Mouse (Mus musculus): ENCODE measurements around the gene Ccsap. TPM values are rescaled to one million over a fixed set of nuclear protein-coding genes. Genes with fewer than 3 reads are reported as not detected.

Gene Ccsap
- 3.7 and 4.0 TPM in 2 replicates for polyA plus RNA-seq (2016; fragmentation: Nextera tagmentation; extraction: Ambion mirVana)

GRCm38 (mm10) chr8:123859648-123860259 lies at the start of gene Ccsap:
Ccsap (minus strand) TSS chr8:123860209.
- H3K9me3 ChIP-seq: no peaks in the 10 kb centered on the region
- peaks cover 13% of the 10 kb centered on the region for H3K4me1 ChIP-seq
- WGBS: 1% methylated on average over 48 of the region's 48 CpGs
- H3K36me3 ChIP-seq: no peaks in the 10 kb centered on the region
- DNase-seq (ENCODE audit: low spot score): no peak
- H3K4me3 ChIP-seq: peak within 1 kb of the TSS; percentile 91
- peak within 1 kb of the TSS; percentile 90 for H3K27ac ChIP-seq
- peaks cover 32% of the 10 kb centered on the region for H3K27me3 ChIP-seq (ENCODE audit: insufficient read depth, poor library complexity, severe bottlenecking)

DNA sequence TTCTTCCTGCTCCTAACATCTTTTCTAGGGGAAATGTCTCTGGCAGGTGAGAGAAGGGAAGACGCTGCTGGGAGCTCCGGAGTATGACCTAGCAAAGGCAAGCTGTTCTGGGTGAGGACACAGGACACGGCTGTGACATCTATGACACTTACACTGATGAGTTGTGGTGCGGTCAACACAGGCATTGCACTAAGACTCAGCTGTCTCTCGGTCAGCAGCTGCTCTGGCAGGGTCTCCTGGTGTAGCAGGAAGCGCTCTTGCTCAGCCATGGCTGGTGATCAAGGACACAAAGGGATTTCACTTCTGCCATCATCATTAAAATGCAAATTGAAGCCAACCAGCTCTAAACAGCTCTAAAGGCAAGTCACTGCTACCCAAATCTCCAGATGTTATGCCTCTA lies 47.6 kb upstream of the Ccsap start:
- DNase-seq (ENCODE audit: low spot score): no peak

DNA sequence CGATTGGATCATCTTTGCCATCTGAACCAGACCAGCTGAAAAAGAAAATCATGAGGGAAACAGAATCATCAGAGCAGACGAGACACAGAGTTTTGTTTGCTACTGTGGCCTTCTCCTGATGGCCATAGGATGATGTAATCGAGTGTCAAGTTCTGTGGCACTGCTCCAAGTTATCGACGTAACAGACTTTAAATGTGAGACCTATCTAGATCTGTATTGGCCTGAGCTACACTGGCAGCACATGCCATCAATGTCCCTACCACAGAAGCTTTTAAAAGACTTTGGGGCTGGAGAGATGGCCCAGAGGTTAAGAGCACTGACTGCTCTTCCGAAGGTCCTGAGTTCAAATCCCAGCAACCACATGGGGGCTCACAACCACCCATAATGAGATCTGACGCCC lies 42.6 kb upstream of the Ccsap start:
- WGBS: 89% methylated on average over 7 of the region's 7 CpGs
- peaks cover 84% of the 10 kb centered on the region for H3K36me3 ChIP-seq
- no peak overlapping the region for H3K4me3 ChIP-seq
- DNase-seq (ENCODE audit: low spot score): no peak
- H3K27ac ChIP-seq: no peak overlapping the region
- H3K27me3 ChIP-seq (ENCODE audit: insufficient read depth, poor library complexity, severe bottlenecking): no peaks in the 10 kb centered on the region
- no peaks in the 10 kb centered on the region for H3K4me1 ChIP-seq
- H3K9me3 ChIP-seq: no peaks in the 10 kb centered on the region

More for the DNA sequence above, 47.6 kb upstream of the Ccsap start:
- H3K36me3 ChIP-seq: peaks cover 94% of the 10 kb centered on the region
- WGBS: 91% methylated on average over 6 of the region's 6 CpGs
- H3K27me3 ChIP-seq (ENCODE audit: insufficient read depth, poor library complexity, severe bottlenecking): no peaks in the 10 kb centered on the region
- H3K9me3 ChIP-seq: no peaks in the 10 kb centered on the region
- H3K27ac ChIP-seq: no peak overlapping the region
- no peaks in the 10 kb centered on the region for H3K4me1 ChIP-seq
- no peak overlapping the region for H3K4me3 ChIP-seq

DNA sequence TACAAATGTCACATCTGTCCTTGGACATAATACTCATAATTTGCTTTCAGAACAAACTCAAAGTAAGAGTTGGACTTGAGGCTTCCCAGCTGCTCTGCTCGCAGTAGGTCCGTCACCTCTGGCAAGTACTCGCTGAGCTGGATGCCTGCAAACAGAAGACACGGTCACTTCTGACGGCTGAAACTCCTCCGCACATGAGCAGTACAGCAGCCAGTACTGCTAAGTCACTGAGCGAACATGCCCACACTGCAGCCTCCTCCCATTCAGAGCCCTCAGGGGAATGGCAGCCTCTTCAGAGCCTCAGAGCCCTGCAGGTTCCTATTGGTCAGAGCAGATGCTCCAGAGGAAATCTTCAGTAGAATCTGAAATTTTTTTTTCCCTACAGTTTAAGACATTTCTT lies 39.4 kb upstream of the Ccsap start:
- Histone ChIP-seq H3K4me3 (no peak overlapping the region), H3K36me3 (peaks cover 59% of the 10 kb centered on the region), H3K4me1 (peaks cover 15% of the 10 kb centered on the region), H3K9me3 (no peaks in the 10 kb centered on the region), H3K27me3 (ENCODE audit: insufficient read depth, poor library complexity, severe bottlenecking) (peaks cover 28% of the 10 kb centered on the region), H3K27ac (no peak overlapping the region)
- no peak for DNase-seq (ENCODE audit: low spot score)
- 91% methylated on average over 7 of the region's 7 CpGs for WGBS

- no peak overlapping the region for H3K4me3 ChIP-seq
- H3K4me1 ChIP-seq: peaks cover 22% of the 10 kb centered on the region
- H3K27ac ChIP-seq: no peak overlapping the region
- H3K9me3 ChIP-seq: no peaks in the 10 kb centered on the region
- 81% methylated on average over 5 of the region's 5 CpGs for WGBS
- peaks cover 51% of the 10 kb centered on the region for H3K36me3 ChIP-seq
- DNase-seq (ENCODE audit: low spot score): no peak
- H3K27me3 ChIP-seq (ENCODE audit: insufficient read depth, poor library complexity, severe bottlenecking): peaks cover 36% of the 10 kb centered on the region
Measured at GRCm38 (mm10) chr8:123898576-123898975, 38.6 kb upstream of the Ccsap start.

- Histone ChIP-seq H3K27ac (no peak overlapping the region), H3K27me3 (ENCODE audit: insufficient read depth, poor library complexity, severe bottlenecking) (peaks cover 54% of the 10 kb centered on the region), H3K9me3 (no peaks in the 10 kb centered on the region), H3K4me1 (peaks cover 39% of the 10 kb centered on the region), H3K4me3 (no peak overlapping the region), H3K36me3 (peaks cover 36% of the 10 kb centered on the region)
- no peak for DNase-seq (ENCODE audit: low spot score)
- 53% methylated on average over 10 of the region's 10 CpGs for WGBS
Measured at GRCm38 (mm10) chr8:123896774-123897173, 36.8 kb upstream of the Ccsap start.

DNA sequence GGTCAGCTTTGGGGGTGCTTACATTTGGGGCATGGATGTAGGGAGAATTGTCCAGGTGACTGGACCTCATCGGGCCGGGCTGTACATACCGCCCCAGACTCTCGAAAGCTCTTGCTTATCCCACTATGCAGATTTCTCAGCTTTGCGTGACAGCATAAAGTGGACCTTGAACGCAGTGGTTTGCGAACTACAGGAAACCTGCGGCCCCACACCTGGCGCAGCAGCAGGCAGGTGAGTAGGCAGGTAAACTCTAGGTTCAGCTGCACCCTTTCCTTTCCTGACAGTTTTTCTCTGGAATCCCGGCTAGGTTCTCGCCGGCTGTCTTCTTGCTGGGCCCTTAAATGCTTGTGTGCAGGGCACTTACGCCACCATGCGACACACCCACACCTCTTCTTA lies 36.4 kb upstream of the Ccsap start:
- peaks cover 43% of the 10 kb centered on the region for H3K4me1 ChIP-seq
- WGBS: 53% methylated on average over 14 of the region's 14 CpGs
- peaks cover 58% of the 10 kb centered on the region for H3K27me3 ChIP-seq (ENCODE audit: insufficient read depth, poor library complexity, severe bottlenecking)
- peaks cover 32% of the 10 kb centered on the region for H3K36me3 ChIP-seq
- no peak overlapping the region for H3K27ac ChIP-seq
- no peak overlapping the region for H3K4me3 ChIP-seq
- no peak for DNase-seq (ENCODE audit: low spot score)
- H3K9me3 ChIP-seq: no peaks in the 10 kb centered on the region

DNA sequence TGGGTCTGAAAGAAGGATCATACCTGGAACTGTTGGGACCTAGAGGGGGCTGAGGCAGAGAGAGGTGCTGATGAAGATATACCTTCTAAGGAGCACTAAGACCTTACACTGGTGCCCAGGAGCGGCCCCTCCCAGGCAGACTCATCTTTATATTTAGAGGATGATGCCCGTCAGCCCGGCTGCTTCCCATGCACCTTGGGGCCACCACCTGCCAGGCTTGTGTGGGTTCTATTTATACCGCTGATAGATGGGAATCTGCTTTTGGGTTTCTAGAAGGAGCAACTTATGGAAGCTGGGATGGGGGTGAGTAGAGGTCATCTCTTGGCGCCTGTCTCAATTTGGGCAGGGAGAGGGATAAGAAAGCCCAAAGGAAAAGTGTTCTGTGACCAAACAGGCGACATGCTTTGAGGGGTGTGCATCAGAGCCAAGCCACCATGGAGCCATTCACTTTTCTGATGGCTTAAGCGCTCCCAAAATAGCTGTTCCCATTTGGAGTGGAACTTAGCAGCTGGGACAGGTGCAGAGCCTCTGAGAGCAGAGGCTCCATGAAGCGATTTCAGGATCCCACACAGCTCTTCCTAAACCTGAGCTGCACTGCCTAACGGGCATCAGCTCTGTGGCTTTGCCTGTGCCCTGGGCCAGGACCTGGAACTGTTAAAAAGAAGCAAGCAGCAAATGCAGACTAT lies 35.8 kb upstream of the Ccsap start:
- Histone ChIP-seq H3K9me3 (no peaks in the 10 kb centered on the region), H3K36me3 (peaks cover 26% of the 10 kb centered on the region), H3K27me3 (ENCODE audit: insufficient read depth, poor library complexity, severe bottlenecking) (peaks cover 63% of the 10 kb centered on the region), H3K4me3 (no peak overlapping the region), H3K4me1 (peaks cover 43% of the 10 kb centered on the region), H3K27ac (no peak overlapping the region)
- 59% methylated on average over 9 of the region's 9 CpGs for WGBS
- no peak for DNase-seq (ENCODE audit: low spot score)

- Histone ChIP-seq H3K9me3 (no peaks in the 10 kb centered on the region), H3K36me3 (peaks cover 20% of the 10 kb centered on the region), H3K4me3 (peak overlapping the region; percentile 45; the same call in 1 of the 2 replicates), H3K27me3 (ENCODE audit: insufficient read depth, poor library complexity, severe bottlenecking) (peaks cover 69% of the 10 kb centered on the region), H3K4me1 (peaks cover 43% of the 10 kb centered on the region), H3K27ac (peak overlapping the region; percentile 69)
- DNase-seq (ENCODE audit: low spot score): no peak
- WGBS: 76% methylated on average over 3 of the region's 4 CpGs
Measured at GRCm38 (mm10) chr8:123895230-123895629, 35.2 kb upstream of the Ccsap start.

DNA sequence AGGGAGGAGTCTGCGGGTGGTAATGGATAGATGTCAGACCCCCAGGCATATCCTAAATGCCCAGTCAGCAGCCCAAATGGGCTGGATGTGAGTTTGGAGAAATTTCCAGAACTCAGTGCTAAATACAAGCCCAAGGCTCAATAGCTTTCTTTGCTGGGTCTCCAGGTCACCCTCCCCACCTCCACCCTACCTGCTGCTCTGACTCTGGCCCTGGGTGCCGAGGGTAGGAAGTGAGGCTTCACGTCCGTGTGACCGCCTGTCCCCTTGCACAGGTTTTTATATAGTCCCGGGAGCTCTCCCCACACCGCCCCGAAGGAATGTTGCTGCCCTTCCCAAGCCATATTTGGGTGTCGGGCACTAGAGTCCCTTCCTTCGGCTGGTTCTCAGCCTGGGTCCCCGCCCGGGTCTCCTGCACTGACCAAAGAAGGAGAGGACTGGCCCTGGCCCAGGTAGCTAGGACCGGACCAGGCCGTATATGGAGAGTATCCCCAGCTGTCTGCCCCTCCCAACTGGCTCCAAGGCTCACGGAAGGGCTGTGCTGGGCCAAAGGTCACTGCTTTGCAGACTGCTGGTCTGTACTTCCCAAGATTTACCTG lies 34.6 kb upstream of the Ccsap start, which contains the start of gene Acta1:
TSS of gene Acta1 (minus strand) at position 250 of the 596 bp plus-strand sequence.
- peak within 1 kb of the TSS; percentile 69 for H3K27ac ChIP-seq
- peaks cover 70% of the 10 kb centered on the region for H3K27me3 ChIP-seq (ENCODE audit: insufficient read depth, poor library complexity, severe bottlenecking)
- peak within 1 kb of the TSS; percentile 45 for H3K4me3 ChIP-seq
- no peak for DNase-seq (ENCODE audit: low spot score)
- H3K4me1 ChIP-seq: peaks cover 43% of the 10 kb centered on the region
- WGBS: 12% methylated on average over 15 of the region's 15 CpGs
- H3K36me3 ChIP-seq: peaks cover 16% of the 10 kb centered on the region; the same call in 1 of the 2 replicates
- H3K9me3 ChIP-seq: no peaks in the 10 kb centered on the region

GRCm38 (mm10) chr8:123893413-123893812 lies 33.4 kb upstream of the Ccsap start:
- Histone ChIP-seq H3K27ac (no peak overlapping the region), H3K27me3 (ENCODE audit: insufficient read depth, poor library complexity, severe bottlenecking) (peaks cover 70% of the 10 kb centered on the region), H3K9me3 (no peaks in the 10 kb centered on the region), H3K4me3 (peak overlapping the region; percentile 45), H3K4me1 (peaks cover 43% of the 10 kb centered on the region), H3K36me3 (peaks cover 6% of the 10 kb centered on the region; the same call in 1 of the 2 replicates)
- WGBS: 63% methylated on average over 11 of the region's 11 CpGs
- no peak for DNase-seq (ENCODE audit: low spot score)

- Histone ChIP-seq H3K4me3 (peak overlapping the region; percentile 45), H3K27me3 (ENCODE audit: insufficient read depth, poor library complexity, severe bottlenecking) (peaks cover 70% of the 10 kb centered on the region), H3K9me3 (no peaks in the 10 kb centered on the region), H3K4me1 (peaks cover 43% of the 10 kb centered on the region), H3K27ac (no peak overlapping the region), H3K36me3 (peaks cover 5% of the 10 kb centered on the region; the same call in 1 of the 2 replicates)
- no peak for DNase-seq (ENCODE audit: low spot score)
- 11% methylated on average over 30 of the region's 30 CpGs for WGBS
Measured at GRCm38 (mm10) chr8:123892586-123893155, 32.7 kb upstream of the Ccsap start.

Measured in heart, embryonic 10.5 days (tissue).